Mouse (Mus musculus): Measurements from ENCODE around the gene C1qtnf2. TPM values are rescaled to one million over a fixed set of nuclear protein-coding genes. Genes with fewer than 3 reads are reported as not detected.
A peak's percentile ranks its signal among the peaks of the same experiment; 100 is the strongest.

Gene C1qtnf2
- polyA plus RNA-seq, 1 experiment from 2014 or later = 9.7 TPM

- no peaks in the 10 kb centered on the region for H3K36me3 ChIP-seq (replicated peaks)
- H3K4me3 ChIP-seq = no peak overlapping the region
- ATAC-seq (replicated peaks) = no peak
- H3K9me3 ChIP-seq = no peaks in the 10 kb centered on the region
- no peaks in the 10 kb centered on the region for H3K27me3 ChIP-seq (replicated peaks)
- no peak overlapping the region for H3K4me2 ChIP-seq
- no peak overlapping the region for H3K9ac ChIP-seq
- H3K4me1 ChIP-seq = no peaks in the 10 kb centered on the region
- 96% methylated on average over 25 of the region's 25 CpGs for WGBS
- H3K27ac ChIP-seq = no peak overlapping the region
Observed at GRCm38 (mm10) chr11:43463204-43463603, 10.9 kb upstream of the C1qtnf2 start.

GRCm38 (mm10) chr11:43470118-43470517, 4.0 kb upstream of the C1qtnf2 start:
- Histone ChIP-seq H3K9ac (no peak overlapping the region), H3K4me3 (no peak overlapping the region), H3K4me1 (peaks cover 11% of the 10 kb centered on the region), H3K27ac (no peak overlapping the region), H3K36me3 (replicated peaks) (no peaks in the 10 kb centered on the region), H3K4me2 (no peak overlapping the region), H3K9me3 (no peaks in the 10 kb centered on the region), H3K27me3 (replicated peaks) (no peaks in the 10 kb centered on the region)
- 74% methylated on average over 5 of the region's 5 CpGs for WGBS
- ATAC-seq (replicated peaks) = no peak

- Histone ChIP-seq H3K4me2 (no peak overlapping the region), H3K4me3 (no peak overlapping the region), H3K9ac (no peak overlapping the region), H3K9me3 (no peaks in the 10 kb centered on the region), H3K4me1 (peaks cover 15% of the 10 kb centered on the region), H3K36me3 (replicated peaks) (no peaks in the 10 kb centered on the region), H3K27ac (no peak overlapping the region), H3K27me3 (replicated peaks) (no peaks in the 10 kb centered on the region)
- no peak for ATAC-seq (replicated peaks)
- 71% methylated on average over 6 of the region's 6 CpGs for WGBS
Observed at GRCm38 (mm10) chr11:43470881-43471820, 2.9 kb upstream of the C1qtnf2 start.

DNA sequence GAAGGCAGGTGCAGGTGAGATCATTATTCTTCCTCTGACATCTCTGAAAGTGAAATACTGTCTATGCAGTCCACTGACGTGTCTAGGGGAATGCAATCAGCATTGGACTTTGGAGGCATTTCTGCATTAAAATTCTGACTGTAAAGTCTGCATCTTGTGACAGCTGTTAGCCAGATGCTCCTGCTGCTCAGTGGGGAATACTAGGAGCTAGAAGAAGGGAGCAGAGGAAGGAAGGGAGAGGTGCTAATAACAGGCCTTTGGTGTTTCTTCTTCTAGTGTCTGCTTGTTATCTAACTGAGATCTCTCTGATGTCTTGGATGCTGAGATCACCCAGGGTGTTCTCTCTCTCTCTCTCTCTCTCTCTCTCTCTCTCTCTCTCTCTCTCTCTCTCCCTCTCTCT, 961 bp upstream of the C1qtnf2 start:
- WGBS = 44% methylated on average over 1 of the region's 1 CpGs
- no peaks in the 10 kb centered on the region for H3K9me3 ChIP-seq
- no peaks in the 10 kb centered on the region for H3K27me3 ChIP-seq (replicated peaks)
- H3K4me2 ChIP-seq = no peak overlapping the region
- no peak overlapping the region for H3K4me3 ChIP-seq
- no peaks in the 10 kb centered on the region for H3K36me3 ChIP-seq (replicated peaks)
- H3K27ac ChIP-seq = no peak overlapping the region
- no peak overlapping the region for H3K9ac ChIP-seq
- ATAC-seq (replicated peaks) = no peak
- H3K4me1 ChIP-seq = peaks cover 15% of the 10 kb centered on the region

- H3K9me3 ChIP-seq = no peaks in the 10 kb centered on the region
- ATAC-seq (replicated peaks) = peak; percentile 65
- 45% methylated on average over 15 of the region's 15 CpGs for WGBS
- H3K4me3 ChIP-seq = peak overlapping the region; percentile 29
- peak overlapping the region; percentile 12; the same call in 1 of the 2 replicates for H3K9ac ChIP-seq
- H3K27me3 ChIP-seq (replicated peaks) = no peaks in the 10 kb centered on the region
- no peak overlapping the region for H3K27ac ChIP-seq
- no peaks in the 10 kb centered on the region for H3K36me3 ChIP-seq (replicated peaks)
- peaks cover 15% of the 10 kb centered on the region for H3K4me1 ChIP-seq
- peak overlapping the region; percentile 51 for H3K4me2 ChIP-seq
Observed at GRCm38 (mm10) chr11:43473635-43474224, 346 bp upstream of the C1qtnf2 start.

- Histone ChIP-seq H3K4me3 (no peak overlapping the region), H3K4me1 (peaks cover 14% of the 10 kb centered on the region), H3K36me3 (replicated peaks) (no peaks in the 10 kb centered on the region), H3K9ac (no peak overlapping the region), H3K4me2 (no peak overlapping the region), H3K27ac (no peak overlapping the region), H3K9me3 (no peaks in the 10 kb centered on the region), H3K27me3 (replicated peaks) (no peaks in the 10 kb centered on the region)
- ATAC-seq (replicated peaks) = no peak
- WGBS = 91% methylated on average over 3 of the region's 3 CpGs
Observed at GRCm38 (mm10) chr11:43479376-43479775, 5.3 kb downstream of the C1qtnf2 start.

DNA sequence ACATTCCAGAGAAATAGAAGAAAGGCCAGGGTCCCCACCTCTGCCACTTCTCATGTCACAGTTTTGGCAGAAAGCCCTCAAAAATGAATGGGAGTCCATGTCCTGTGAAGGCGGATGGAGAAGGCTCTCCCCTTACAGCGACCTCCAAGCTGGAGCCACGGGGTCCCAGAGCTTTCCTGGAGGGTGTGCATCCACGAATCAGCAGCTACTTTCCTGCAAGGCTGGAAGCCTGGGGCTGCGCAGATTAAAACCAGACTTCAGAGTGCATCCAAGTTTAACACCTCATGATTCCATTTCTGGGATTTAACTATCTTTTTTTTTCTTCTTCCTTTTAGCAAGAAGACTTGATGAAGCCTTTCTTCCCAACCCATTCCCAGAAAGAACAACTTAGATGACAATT, 6.5 kb downstream of the C1qtnf2 start:
- H3K27me3 ChIP-seq (replicated peaks) = no peaks in the 10 kb centered on the region
- 55% methylated on average over 5 of the region's 5 CpGs for WGBS
- ATAC-seq (replicated peaks) = no peak

DNA sequence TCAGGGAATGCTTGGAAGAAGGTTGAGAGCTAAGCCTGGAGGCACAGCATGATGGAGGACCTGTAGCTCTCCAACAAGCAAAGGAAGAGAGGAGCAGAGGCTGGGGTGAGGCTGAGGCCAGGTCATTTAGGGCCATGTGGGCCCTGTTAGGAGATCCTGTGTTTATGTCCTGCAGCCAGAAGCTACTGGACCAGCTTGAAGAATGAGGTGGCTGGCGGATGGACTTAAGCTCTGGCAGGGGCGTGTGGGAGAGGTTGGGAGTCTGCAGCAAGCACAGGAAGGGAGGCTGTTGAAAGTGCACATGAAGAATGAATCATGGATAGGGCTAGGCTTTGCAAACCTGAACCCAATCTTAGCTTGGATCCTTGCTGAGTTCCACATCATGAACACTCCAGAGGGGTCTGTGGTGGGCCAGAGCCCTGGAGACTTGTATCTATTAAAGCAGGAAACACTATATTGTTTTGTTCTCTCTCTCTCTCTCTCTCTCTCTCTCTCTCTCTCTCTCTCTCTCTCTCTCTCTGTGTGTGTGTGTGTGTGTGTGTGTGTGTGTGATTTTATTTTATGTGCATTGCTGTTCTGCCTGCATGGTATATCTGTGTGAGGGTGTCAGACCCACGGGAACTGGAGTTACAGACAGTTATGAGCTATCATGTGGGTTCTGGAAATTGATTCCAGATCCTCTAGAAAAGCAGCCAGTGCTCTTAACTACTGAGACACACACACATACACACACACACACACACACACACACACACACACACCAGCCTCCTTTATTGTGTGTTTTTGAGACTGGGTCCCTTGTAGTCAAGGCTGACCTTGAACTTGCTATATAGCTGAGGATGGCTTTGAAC, 7.8 kb downstream of the C1qtnf2 start:
- WGBS = 76% methylated on average over 3 of the region's 3 CpGs

More for the DNA sequence above, 6.5 kb downstream of the C1qtnf2 start:
- no peak overlapping the region for H3K27ac ChIP-seq
- H3K4me2 ChIP-seq = no peak overlapping the region
- no peak overlapping the region for H3K4me3 ChIP-seq
- H3K9me3 ChIP-seq = no peaks in the 10 kb centered on the region
- H3K9ac ChIP-seq = no peak overlapping the region
- H3K36me3 ChIP-seq (replicated peaks) = no peaks in the 10 kb centered on the region
- peaks cover 6% of the 10 kb centered on the region; the same call in 1 of the 2 replicates for H3K4me1 ChIP-seq

GRCm38 (mm10) chr11:43483122-43483792, 9.2 kb downstream of the C1qtnf2 start:
- H3K4me3 ChIP-seq = no peak overlapping the region
- no peaks in the 10 kb centered on the region for H3K9me3 ChIP-seq
- peaks cover 6% of the 10 kb centered on the region; the same call in 1 of the 2 replicates for H3K4me1 ChIP-seq
- no peaks in the 10 kb centered on the region for H3K27me3 ChIP-seq (replicated peaks)
- H3K27ac ChIP-seq = no peak overlapping the region
- H3K4me2 ChIP-seq = no peak overlapping the region
- ATAC-seq (replicated peaks) = no peak
- H3K36me3 ChIP-seq (replicated peaks) = no peaks in the 10 kb centered on the region
- WGBS = 66% methylated on average over 6 of the region's 6 CpGs
- no peak overlapping the region for H3K9ac ChIP-seq

More for the DNA sequence above, 7.8 kb downstream of the C1qtnf2 start:
- H3K4me3 ChIP-seq = no peak overlapping the region
- no peak overlapping the region for H3K27ac ChIP-seq
- no peaks in the 10 kb centered on the region for H3K27me3 ChIP-seq (replicated peaks)
- no peaks in the 10 kb centered on the region for H3K9me3 ChIP-seq
- no peak for ATAC-seq (replicated peaks)
- H3K4me2 ChIP-seq = no peak overlapping the region
- no peak overlapping the region for H3K9ac ChIP-seq
- peaks cover 6% of the 10 kb centered on the region; the same call in 1 of the 2 replicates for H3K4me1 ChIP-seq
- no peaks in the 10 kb centered on the region for H3K36me3 ChIP-seq (replicated peaks)

- ATAC-seq (replicated peaks) = no peak
- H3K4me2 ChIP-seq = no peak overlapping the region
Observed at GRCm38 (mm10) chr11:43484057-43484456, 10.0 kb downstream of the C1qtnf2 start.

DNA sequence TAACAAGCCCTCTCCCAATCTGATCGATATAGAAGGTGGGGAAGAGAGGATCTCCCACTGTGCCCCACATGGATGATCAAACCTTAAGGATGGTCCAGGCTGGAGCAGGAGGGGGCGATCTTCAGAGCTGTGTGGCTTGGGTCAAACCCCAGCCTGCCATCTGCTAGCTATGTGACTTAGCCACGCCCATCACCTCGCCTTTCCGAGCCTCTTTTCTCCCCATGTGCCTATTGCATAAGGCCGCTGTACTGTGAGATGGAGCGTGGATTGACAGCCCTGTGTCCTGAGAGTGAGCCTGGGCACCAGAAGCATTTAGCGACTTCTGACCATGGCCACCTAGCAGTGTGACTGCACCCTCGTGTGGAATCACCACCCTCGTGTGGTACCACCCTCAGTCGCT, 10.6 kb downstream of the C1qtnf2 start:
- ATAC-seq (replicated peaks) = 0 out of 2 replicates have a peak, but pooled peaks have one; percentile 20
- H3K36me3 ChIP-seq (replicated peaks) = no peaks in the 10 kb centered on the region
- WGBS = 41% methylated on average over 11 of the region's 11 CpGs
- H3K4me1 ChIP-seq = peaks cover 6% of the 10 kb centered on the region; the same call in 1 of the 2 replicates
- H3K9ac ChIP-seq = no peak overlapping the region
- no peaks in the 10 kb centered on the region for H3K27me3 ChIP-seq (replicated peaks)
- no peaks in the 10 kb centered on the region for H3K9me3 ChIP-seq
- no peak overlapping the region for H3K4me3 ChIP-seq
- H3K27ac ChIP-seq = no peak overlapping the region
- no peak overlapping the region for H3K4me2 ChIP-seq

More at GRCm38 (mm10) chr11:43484057-43484456, 10.0 kb downstream of the C1qtnf2 start:
- 86% methylated on average over 4 of the region's 4 CpGs for WGBS
- Histone ChIP-seq H3K36me3 (replicated peaks) (no peaks in the 10 kb centered on the region), H3K27ac (no peak overlapping the region), H3K9me3 (no peaks in the 10 kb centered on the region), H3K9ac (no peak overlapping the region), H3K27me3 (replicated peaks) (no peaks in the 10 kb centered on the region), H3K4me1 (peaks cover 6% of the 10 kb centered on the region; the same call in 1 of the 2 replicates), H3K4me3 (no peak overlapping the region)

All from midbrain, embryonic 15.5 days (tissue).